Mouse (Mus musculus) urinary bladder, postnatal 25 days (tissue): ENCODE data around the gene Ccdc85c.

Source experiments
- DNase-seq: peaks from one replicate; pipeline ENCODE4 v3.0.0; 2022; ENCODE audit warnings: low spot score

The Ccdc85c gene

DNA sequence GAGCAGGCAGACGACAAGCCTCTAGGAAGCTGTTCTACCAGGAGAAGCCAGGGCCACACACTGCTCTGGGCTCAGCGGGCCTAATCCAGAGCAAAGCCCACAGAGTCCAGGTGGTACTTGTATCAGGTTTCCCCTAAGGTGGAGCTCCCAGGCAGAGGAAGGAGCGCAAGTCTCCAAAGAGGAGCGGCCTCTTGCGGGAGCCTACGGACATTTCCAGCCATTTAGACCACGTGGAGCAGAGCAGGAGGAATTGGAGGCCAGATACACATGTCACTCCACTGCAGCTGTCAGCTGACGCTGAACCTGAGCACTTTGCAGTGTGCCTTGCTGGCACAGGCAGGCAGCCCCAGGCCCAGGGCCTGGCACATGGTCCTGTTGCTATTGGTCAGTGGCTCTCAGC lies 60.1 kb downstream of the Ccdc85c start:
- no peak for DNase-seq

DNA sequence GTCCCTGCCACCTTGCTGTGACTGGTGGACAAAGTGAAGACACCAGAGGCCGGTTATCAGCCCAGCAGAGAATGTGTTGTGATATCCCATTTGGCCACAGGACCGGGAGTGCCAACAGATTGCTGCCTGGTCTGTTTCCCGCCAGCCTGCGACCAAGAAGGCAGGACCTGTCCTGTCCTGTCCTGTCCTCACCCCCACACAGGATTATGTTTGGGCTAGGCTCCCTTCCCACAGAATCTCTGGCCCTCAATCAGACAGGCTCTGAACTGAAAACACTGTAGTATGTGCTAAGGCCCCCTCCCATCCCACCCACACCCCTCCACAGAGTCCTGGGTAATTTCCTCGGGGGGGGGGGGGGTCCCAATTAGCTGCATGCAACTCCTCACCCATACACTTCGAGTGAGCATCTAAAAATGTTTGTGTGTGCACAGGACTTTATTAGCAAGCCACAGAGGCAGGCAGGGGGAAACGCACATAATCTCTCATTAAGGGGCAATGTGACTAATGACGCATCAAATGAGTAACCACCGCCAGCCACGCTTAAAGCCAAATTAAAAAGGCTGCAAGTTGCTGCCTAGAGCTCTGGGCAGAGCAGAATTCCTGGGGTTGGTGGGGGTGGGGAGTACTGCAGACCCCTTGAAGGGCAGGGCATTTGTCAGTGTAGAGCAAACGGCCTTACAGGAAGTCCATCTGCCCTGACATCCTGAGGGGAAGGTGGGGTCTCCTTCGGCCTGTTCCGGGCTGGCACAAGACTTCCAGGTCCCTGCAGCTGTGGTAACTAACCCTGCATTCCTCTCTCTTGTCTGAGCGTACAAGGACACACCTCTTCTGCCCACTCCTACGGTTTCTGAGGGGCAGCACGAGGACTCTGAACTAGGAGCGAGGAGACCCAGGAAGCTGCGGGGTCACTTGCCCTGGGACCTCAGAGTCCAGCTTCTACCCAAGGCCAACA lies 61.9 kb downstream of the Ccdc85c start:
- no peak for DNase-seq

DNA sequence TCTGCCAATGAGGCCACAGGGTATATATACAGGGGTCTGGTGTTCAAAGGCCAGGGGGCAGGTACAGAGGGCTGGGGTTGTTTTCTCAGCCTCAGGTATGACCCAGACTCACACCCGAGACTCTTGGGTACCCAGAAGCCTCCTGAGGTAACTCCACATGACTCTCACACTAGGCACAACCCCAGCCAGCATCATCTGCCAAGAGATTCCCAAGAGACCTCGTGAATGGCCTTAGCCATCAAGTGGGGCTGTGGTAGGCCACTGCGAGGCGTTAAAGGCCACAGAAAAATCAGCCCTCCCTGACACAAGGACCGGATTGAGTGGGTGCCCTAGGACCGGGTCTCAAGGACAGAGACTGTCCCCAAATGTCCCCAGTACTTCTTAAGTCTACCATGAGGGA lies 62.7 kb downstream of the Ccdc85c start:
- DNase-seq, result no peak

DNA sequence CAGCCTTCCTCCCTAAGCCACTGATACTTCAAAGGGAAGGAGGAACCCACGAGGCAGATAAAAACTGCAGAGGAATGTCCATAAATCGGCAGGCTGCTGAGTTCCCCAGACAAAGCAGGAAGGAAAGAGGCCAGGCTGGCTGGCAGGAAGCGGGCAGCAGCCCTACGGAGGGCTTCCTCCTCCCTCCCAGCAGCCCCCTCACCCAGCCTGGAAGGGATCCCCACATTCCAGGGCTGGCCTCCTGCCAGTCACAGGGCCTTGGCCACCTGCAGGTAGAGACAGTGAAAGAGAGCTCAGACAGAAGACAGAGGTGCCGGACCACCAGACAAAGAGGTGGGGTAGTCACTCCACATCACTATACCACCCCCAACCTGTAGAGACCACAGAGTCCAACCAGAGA lies 63.2 kb downstream of the Ccdc85c start:
- no peak for DNase-seq

DNA sequence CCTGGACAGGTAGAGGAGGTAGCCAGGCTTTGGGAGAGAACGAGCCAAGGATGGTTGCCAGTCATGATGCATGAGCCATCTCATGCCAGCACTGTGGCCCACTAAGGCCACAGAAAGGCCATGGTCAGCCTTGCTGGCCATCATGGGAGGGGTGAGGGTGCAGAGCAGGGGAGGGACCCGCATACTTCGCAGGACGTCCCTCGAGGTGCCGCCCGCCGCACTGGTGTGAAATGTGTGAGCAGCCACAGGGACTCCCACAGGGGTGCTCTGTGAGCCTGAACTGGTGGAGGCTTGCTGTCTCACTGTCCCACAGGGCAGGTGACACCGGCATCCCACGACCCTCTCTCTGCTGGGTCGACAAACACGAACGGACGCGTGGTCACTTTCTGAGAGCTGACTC lies 64.6 kb downstream of the Ccdc85c start:
- no peak for DNase-seq

DNA sequence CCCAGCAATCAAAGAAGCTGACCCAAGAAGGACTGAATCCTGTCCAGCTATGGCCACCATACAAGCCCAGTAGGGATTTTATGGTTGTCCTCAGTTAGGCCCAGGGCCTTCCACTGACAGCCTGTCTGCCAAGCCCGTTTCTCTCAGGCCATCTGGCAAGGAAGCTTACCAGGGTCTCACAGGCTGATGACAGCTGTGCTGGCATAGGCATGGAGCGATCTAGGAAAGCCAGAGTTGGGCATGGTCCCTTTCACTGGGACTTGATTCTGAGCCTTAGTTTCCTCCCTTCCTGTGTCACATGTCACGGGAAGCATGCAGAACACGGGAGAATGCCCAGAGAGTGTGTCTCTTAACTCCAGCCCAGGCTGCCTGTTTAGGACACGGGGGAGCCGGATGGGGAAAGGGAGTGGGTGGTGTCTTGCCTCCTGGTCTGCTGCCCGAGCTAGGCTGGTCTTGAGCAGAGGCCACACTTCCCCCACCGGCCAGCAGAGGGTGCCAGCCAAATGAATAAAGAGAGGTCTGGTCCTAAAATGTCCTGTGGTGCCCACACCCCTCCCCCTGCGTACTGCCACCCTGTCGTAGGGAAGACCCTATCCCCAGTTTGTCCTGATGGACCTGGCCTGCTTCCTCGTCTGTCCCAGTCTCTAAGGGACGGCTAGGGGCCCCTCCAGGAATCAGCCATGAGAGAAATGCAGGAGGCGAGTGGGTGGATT lies 66.3 kb downstream of the Ccdc85c start:
- peak; percentile 71 for DNase-seq

DNA sequence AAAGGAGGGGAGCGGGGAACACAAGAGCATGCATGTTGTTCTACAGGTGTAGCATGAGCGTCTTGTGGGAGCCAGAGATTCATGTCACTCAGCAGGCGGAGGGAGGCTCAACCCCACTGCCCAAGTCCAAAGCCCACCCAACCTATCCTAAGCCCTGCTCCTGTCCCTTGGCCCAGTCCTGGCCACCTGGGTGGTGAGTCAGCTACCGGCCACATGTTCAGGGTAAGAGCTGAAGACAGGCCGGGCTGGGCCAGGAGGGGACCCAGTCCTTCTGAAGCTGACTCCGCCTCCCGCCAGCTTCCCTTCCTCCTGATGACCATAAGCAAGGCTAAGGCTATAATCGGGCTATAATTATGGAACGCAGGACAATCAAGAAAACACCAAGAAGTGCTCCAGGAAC lies 67.0 kb downstream of the Ccdc85c start:
- DNase-seq, result no peak

DNA sequence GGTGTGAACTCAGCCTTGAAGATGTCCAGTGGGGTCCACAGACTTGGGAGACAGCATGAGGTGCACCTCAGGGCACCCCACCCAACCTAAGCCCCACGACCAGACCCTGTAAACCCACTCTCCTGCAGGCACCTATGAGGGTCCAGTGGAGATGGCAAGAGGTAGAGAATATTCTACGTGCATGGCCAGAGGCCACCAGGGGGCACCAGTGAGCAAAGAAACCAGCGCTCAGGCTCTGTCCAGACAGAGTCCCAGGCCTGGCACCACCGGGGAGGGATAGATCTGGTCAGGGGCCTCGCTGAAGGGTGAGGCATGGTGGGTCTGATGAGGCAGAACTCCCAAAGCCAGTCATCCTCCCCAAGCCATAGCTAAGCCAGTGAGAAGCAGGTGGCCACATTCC lies 68.6 kb downstream of the Ccdc85c start:
- peak; percentile 88 for DNase-seq

DNA sequence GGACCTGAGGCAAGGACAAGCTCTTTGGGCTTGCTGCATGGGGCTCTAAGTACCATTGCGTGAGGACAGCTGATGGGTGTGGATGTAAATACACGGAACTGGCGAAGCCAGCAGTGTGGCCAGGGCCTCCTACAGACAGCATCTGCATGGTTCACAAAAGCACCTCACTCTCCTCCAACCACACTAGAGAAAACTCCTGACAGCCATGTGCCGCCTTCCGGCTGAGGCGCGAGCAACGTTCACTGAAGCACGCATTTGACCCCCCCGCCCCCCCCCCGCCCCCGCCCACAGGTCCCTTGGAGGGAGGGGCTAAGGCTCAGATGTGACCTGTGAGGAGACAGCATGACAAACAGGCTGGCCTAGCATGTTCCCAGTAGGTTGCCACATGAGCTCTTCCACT lies 70.2 kb downstream of the Ccdc85c start:
- DNase-seq, result no peak

DNA sequence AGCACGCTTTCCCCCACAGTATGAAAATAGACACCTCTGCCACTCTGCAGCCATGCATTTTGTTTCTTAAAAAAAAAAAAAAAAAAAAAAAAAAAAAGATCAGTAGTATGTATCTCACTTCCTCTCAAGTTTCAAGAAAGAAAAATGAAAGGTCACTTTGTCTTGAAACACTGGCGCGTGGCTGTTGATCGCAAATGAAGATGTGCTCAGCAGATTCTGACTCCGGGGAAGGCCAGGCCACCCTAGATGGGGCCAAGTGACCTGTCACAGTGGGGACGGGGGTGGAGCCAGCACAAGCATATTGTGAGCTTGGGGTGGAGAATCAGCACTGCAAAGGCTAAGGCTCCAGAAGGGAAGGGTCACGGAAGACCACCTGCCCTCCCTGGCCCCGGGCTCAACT lies 71.3 kb downstream of the Ccdc85c start:
- no peak for DNase-seq

DNA sequence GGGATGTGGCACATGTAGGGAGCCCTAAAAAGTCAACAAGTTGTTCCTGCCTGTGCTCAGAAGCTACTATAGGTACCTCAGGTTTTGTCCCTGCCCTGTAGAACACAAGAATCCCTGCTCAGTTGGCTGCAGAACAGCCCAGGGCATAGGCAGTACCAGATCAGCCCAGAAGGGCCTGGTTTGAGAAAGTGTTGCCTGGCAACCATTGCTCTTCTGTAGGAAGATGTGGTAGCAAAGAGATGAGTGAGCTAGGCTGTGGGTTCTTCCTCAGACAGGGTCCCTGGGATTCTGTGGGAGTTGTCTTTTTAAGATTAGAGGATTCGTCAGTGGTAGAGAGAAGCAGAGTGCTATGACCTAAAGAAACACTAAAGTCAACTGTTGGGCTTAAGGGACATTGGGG lies 75.1 kb downstream of the Ccdc85c start:
- no peak for DNase-seq

DNA sequence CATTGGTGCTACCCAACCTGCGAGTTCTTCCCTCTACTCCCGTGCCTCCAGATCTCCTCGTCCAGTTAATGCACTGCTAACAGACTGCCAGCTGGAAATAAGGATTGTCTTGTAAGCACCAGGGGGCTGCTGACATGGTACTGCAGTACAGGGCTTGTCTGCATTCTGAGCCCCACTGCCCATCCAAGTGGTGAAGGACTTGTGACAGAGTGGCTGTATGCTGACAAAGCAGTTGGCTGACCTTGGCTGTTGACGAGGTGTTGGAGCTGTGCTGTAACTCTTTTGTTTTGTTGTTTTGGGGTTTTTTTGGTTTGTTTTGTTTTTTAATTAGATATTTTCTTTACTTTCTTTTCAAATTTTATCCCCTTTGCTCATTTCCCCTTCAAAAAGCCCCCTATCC lies 76.8 kb downstream of the Ccdc85c start:
- no peak for DNase-seq

DNA sequence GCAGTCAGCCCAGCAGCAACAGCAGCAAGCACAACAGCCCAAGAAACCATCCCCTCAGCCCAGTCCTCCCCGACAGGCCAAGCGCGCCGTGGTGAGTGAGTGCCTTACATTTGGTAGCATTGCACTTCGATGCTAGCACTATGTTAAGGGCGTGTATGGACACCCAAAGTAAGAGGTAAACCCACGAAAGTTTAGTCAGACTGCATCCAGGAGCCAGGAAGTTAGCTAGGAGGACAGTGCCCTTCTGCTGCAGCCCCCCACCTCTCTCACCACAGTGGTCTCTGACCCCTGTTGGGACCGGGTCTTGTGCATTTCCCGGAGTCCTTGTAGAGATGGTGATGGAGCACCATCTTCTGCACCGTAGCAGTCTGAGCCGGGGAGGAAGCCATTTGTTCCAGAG lies 79.5 kb downstream of the Ccdc85c start:
- no peak for DNase-seq

DNA sequence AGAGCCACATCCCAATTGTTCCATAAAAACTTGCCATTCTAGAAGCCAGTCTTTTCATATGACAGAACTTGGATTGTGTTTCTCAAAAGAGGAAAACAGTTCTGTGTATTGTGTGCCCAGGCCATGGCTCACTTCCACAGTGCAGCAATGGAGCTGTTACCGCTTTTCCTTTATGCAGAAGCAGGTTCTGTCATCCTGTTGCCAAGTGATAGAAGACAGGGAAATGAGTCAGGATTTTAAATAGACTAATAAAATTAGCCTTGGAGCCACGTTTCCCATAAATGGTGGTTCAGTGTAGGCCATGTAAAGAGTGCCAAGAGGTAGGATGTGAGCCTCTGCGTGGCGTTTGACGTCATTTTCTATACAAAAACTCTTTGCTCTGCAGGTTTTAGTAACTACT lies 81.3 kb downstream of the Ccdc85c start:
- DNase-seq, result no peak

DNA sequence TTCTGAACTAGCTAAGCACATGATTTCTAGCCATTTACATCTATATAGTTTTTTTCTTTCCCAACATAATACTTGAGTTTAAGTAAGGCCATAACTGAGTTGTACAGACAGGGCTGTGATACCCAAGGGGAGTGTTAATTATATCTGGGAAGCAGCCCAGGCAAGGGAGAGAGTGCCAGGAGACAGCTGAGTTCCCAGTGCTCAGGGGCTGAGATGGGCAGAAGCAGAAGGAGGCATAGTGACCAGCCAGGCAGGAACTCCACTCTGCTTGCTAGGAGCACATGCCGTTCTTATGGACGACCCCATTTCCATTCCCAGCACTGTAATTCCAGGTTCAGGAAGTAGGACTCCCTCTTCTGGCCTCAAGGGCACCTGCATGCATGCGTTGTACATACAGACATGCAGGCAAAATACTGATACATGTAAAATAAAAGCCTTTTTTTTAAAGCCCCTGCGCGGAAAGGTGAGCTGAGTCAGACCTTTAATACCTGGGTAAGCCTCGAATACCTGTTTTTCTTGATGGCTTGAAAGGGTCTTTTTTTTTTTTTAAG lies 87.6 kb downstream of the Ccdc85c start:
- DNase-seq, result no peak

DNA sequence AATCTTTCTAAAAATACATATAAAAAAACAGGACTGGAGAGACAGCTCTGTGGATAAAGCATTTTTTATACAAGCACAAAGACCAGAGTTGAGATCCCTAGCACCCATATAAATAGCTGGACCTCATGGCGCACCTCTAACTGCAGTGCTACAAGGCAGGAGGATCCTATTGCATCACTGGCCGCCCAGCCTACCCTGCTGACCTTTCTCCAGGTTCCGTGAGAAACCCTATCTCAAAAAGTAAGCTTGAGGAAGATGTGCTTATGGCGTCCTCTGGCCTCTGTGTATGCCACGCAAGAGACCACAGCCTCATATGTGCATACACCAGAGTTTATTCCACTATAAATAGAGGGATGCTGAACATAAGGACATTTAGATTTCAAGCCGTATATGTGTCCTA lies 93.5 kb downstream of the Ccdc85c start:
- no peak for DNase-seq

DNA sequence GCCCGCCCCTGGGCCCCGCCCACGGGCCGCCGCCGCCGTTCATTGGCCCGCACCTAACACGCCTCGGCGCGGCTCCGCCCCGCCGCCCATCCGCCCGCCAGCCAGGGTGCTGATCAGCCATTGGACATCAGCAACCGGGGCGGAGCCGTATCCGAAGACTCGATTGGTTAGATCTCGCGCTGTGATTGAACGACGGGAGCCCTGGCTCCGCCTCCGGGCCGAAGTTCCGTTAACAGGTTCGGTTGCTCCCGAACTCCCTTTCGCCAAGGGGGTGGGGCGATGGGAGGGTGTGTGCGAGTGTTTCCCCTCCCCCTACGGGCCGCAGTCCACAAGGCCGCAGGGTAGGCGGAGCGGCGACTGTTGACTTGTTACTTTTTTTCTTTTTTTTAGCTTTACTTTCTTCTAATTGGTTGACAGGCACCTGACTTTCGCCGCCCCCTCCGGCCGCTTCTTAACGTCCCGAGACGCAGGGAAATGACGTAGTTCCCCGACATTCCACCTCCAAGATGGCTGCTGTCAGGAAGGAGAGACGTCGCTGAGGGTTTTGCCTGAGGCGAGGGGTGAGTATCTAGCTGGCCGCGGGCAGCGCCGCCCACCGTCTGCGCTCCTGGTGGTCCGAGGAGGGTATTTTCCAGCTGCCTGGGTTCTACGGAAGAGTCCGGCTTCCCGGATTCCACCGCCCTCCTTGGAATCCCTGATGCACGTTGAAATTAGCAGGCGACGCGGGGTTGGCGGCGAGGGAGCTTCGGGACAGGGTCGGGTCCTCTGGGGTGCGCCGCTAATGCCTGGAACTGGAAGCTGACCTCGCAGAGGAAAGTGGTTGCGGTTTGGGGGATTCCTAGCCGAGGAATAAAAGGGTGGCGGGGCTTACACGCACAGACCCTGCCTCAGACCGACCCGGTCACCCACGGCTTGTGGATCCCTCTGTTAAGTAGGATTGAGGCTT lies 95.6 kb downstream of the Ccdc85c start, which contains the start of gene Ccnk:
Gene Ccnk, plus strand, starts transcription at position 259 of the 946 bp plus-strand sequence.
- DNase-seq, result peak; percentile 93

DNA sequence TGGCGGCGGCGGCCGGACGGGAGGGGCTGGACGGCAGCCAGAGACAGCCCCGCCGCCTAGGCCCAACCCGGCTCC lies 96.1 kb downstream of the Ccdc85c start, which contains the start of gene Setd3:
Gene Setd3, minus strand, starts transcription at position 69 of the 75 bp plus-strand sequence.
- no peak for DNase-seq

DNA sequence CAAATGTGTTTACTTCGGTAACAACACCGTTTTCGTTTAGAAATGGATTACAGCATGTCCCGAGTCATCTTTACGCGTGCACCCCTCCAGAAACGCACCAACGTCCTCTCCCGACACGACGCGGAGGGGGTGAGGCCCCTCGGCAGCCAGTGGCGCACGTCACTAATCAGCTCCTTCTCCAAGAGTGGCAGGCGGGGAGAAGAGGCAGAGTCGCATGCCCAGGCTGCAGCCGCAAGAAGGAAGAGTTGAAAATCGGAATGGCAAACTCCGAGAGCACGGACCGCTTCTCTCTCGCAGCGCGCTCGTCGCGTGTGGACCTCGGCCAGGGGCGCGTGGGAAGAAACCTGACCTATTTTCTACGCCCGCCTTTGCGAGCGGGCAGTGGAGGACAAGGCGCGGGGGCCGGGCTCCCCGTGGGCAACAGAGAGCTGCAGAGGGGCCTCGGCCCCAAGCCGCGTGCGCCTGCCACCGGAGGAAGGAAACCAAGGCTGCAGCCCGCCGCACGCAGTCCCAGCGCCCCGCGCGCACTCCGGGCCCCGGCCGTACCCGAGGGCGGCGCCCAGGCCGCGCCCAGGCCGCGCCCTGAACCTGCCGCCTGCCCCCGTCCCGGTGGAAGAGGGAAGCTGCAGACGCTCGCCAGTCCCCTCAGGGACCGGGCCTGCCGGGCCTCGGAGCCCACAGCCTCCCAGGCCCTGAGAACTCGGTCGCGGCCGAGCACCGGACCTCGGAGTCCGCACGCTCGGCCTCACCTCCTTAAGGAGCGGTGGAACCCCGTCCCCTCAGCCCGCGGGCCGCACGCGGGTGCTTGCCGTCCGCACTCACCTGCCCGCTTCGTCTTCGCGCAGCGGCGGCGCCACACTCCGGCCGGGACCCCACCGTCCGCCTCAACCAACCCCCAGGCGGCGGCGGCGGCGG lies 96.6 kb downstream of the Ccdc85c start:
- DNase-seq, result peak; percentile 38

DNA sequence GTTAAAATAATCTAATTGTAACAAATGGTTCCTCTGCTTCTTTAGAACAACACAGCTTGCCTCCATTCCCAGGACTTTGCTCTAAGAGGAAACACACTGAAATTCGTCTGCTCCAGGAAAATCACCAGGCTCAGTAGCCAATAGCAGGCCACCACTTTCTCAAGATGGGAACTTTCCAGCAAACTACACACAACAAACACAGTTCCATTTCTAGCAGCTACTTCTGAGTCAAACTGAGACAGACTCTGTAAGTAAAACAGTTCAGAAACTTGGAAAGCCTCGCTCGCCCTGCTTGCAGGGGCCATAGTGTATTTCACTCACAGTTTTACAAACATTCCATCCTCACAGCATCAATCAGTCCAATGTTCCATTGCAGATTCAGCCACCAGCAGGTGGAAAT lies 98.9 kb downstream of the Ccdc85c start:
- DNase-seq, result no peak
